Mouse (Mus musculus): ENCODE measurements at regions not wholly inside any gene's neighbourhood (a gene's known extent, or its start where the extent isn't known, plus 50 kb on each side); places are given as distances from the start of the nearest gene placed in this dataset.

- ATAC-seq (no peak), DNase-seq (no peak)
- Histone ChIP-seq H3K9ac (replicated peaks) (no peak overlapping the region), H3K4me3 (ENCODE audit: low read depth, low read length) (no peak overlapping the region), H3K27me3 (ENCODE audit: insufficient read depth, low read length) (no peaks in the 10 kb centered on the region), H3K27ac (ENCODE audit: low read depth) (no peak overlapping the region), H3K4me1 (ENCODE audit: insufficient read depth) (no peaks in the 10 kb centered on the region), H3K9me3 (ENCODE audit: low read length) (no peaks in the 10 kb centered on the region), H3K36me3 (replicated peaks; ENCODE audit: insufficient read depth, low read length) (no peaks in the 10 kb centered on the region), H3K4me2 (ENCODE audit: low read depth, low read length) (no peak overlapping the region)
- TF ChIP-seq CTCF (IDR thresholded peaks at IDR 0.05; ENCODE audit: low read depth) (no peak), EP300 (IDR thresholded peaks at IDR 0.05; ENCODE audit: low read depth) (no peak)
- WGBS (ENCODE audit: insufficient replicate concordance) = 76% methylated on average over 2 of the region's 2 CpGs
These were observed 55.1 kb upstream of the Ltbp1 start for GRCm38 (mm10) chr17:74950316-74950715.

GRCm38 (mm10) chr17:74954988-74955387 lies 50.4 kb upstream of the Ltbp1 start:
- Histone ChIP-seq H3K27me3 (ENCODE audit: insufficient read depth, low read length) (no peaks in the 10 kb centered on the region), H3K36me3 (replicated peaks; ENCODE audit: insufficient read depth, low read length) (no peaks in the 10 kb centered on the region), H3K9me3 (ENCODE audit: low read length) (no peaks in the 10 kb centered on the region), H3K9ac (replicated peaks) (no peak overlapping the region), H3K4me2 (ENCODE audit: low read depth, low read length) (no peak overlapping the region), H3K4me3 (ENCODE audit: low read depth, low read length) (no peak overlapping the region), H3K27ac (ENCODE audit: low read depth) (no peak overlapping the region), H3K4me1 (ENCODE audit: insufficient read depth) (no peaks in the 10 kb centered on the region)
- DNase-seq (no peak), ATAC-seq (peak; percentile 25; the same call in 1 of the 2 replicates)
- no peak for TF ChIP-seq EP300 (IDR thresholded peaks at IDR 0.05; ENCODE audit: low read depth)
- TF ChIP-seq CTCF (IDR thresholded peaks at IDR 0.05; ENCODE audit: low read depth) = no peak
- WGBS (ENCODE audit: insufficient replicate concordance) = 60% methylated on average over 2 of the region's 2 CpGs

All from liver, postnatal 0 days (tissue).